Mouse (Mus musculus) c-Kit-positive CD71-positive TER-119-negative erythroid progenitor cells, embryonic 14.5 days (primary cell): ENCODE measurements around the gene Ms4a15.

Experiments
- DNase-seq: peaks from one replicate; pipeline ENCODE4 v3.0.0-alpha.2; 2013; ENCODE audit warnings: low read depth

Gene Ms4a15

GRCm38 (mm10) chr19:10959978-10960346, 33.1 kb downstream of the Ms4a15 start:
- no peak for DNase-seq

- no peak for DNase-seq
Measured at GRCm38 (mm10) chr19:10959085-10959977, 33.7 kb downstream of the Ms4a15 start.

GRCm38 (mm10) chr19:10952021-10952939, 40.8 kb downstream of the Ms4a15 start:
- no peak for DNase-seq

GRCm38 (mm10) chr19:10949558-10949957, 43.5 kb downstream of the Ms4a15 start:
- no peak for DNase-seq

- DNase-seq, result peak; percentile 99
Measured at GRCm38 (mm10) chr19:10949112-10949511, 43.9 kb downstream of the Ms4a15 start, which contains the start of gene Ccdc86. Ccdc86 (minus strand) TSS chr19:10949266.

GRCm38 (mm10) chr19:10948416-10948815, 44.6 kb downstream of the Ms4a15 start:
- DNase-seq, result no peak

- DNase-seq, result no peak
Measured at GRCm38 (mm10) chr19:10947219-10947618, 45.8 kb downstream of the Ms4a15 start.

- DNase-seq, result no peak
Measured at GRCm38 (mm10) chr19:10946506-10946905, 46.5 kb downstream of the Ms4a15 start.

- DNase-seq, result no peak
Measured at GRCm38 (mm10) chr19:10943955-10944354, 49.1 kb downstream of the Ms4a15 start.

- no peak for DNase-seq
Measured at GRCm38 (mm10) chr19:10940801-10941457, 52.1 kb downstream of the Ms4a15 start.

GRCm38 (mm10) chr19:10940097-10940800, 52.8 kb downstream of the Ms4a15 start:
- peak; percentile 61 for DNase-seq

GRCm38 (mm10) chr19:10938771-10939170, 54.3 kb downstream of the Ms4a15 start:
- DNase-seq, result no peak

GRCm38 (mm10) chr19:10937110-10937563, 55.9 kb downstream of the Ms4a15 start, which contains the start of gene Ptgdr2:
Ptgdr2 (plus strand) TSS chr19:10937160.
- DNase-seq, result peak; percentile 51

- no peak for DNase-seq
Measured at GRCm38 (mm10) chr19:10936077-10936476, 57.0 kb downstream of the Ms4a15 start.

- DNase-seq, result no peak
Measured at GRCm38 (mm10) chr19:10935029-10935428, 58.0 kb downstream of the Ms4a15 start.

- DNase-seq, result no peak
Measured at GRCm38 (mm10) chr19:10930641-10931040, 62.4 kb downstream of the Ms4a15 start.
